Mouse (Mus musculus) MN1 (cell line): ENCODE data around the gene Cyp2a5.
"Not testable (repeated sequence)": the region's sequence is repeated elsewhere in the genome, so short reads cannot be mapped to it uniquely, and the experiment has no call there.

Source experiments
- DNase-seq: peaks from one replicate; pipeline ENCODE4 v3.0.0-alpha.2; 2016; ENCODE audit warnings: low spot score

Cyp2a5 gene

DNA sequence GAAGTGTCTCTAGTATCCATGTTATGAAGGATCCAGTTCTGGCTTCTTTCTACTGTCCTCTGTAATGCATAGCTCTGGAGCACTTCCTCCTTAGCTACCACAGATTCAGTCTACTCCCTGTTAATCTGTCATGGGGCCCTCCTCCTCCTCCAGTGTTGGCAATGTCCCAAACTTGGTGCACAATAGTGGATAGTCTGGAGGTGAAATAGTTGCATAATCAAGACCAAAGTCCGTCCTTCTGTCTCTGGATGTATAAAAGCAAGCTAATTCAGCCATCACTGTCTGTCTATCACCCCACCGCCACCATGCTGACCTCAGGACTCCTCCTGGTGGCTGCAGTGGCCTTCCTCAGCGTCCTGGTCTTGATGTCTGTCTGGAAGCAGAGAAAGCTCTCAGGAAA is at the start of gene Cyp2a5:
Cyp2a5 (plus strand) TSS at position 247 of the 400 bp plus-strand sequence.
- not testable (repeated sequence) for DNase-seq

DNA sequence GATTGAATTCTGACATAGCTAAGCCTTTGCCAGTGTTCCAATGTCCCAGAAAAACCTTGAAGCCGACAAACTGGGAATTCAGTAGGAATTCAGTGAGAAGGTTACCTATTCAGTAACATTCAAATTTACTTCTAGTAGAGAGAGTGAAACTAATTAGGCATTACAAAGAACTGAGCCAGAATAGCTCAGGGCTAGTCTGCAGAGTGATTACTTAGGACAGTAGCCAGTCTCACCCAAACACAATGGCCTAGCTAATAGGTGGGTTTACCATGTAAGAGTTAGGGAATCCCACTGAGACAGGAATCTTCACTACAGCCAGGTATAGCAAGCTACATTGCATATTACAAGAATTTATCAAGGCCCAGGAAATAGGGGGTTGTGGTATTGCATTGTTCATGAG is 49.1 kb upstream of the Cyp2a5 start:
- DNase-seq: not testable (repeated sequence)

DNA sequence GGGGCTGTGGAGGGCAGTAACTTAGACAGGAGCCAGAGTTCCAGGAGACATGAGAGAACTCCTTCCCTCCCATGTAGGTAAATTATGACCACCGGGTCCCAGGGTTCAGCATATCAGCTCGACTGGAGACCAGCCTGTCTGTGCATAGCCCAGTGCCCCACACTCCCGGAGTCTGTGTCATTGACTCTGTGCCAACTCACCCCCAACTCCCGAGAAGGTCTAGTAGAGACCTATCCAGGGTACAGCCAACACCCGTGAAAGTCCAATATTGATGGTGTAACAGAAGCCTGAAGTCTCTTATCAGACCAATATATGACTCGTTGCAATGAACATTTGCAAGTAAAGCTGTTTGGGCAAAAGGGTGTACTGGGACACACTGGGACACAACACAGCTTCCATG is 45.1 kb upstream of the Cyp2a5 start:
- no peak for DNase-seq

DNA sequence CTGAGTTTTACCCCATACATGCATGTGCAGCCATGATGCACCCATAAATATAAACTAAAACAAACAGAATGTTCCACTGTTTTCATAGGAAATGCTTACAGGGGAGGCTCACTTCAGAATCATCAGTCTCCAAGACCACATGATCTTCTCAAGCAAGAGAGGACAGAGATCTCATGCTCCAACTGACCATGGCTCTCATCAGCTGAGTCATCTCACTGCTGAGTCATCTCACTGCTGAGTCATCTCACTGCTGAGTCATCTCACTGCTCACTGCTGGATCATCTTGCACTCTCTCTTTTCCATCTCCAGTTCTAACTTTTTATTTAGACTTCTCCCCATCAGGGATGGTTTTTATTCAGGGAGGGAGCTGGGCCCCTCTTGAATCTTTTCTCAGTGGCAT is 35.0 kb upstream of the Cyp2a5 start:
- no peak for DNase-seq

DNA sequence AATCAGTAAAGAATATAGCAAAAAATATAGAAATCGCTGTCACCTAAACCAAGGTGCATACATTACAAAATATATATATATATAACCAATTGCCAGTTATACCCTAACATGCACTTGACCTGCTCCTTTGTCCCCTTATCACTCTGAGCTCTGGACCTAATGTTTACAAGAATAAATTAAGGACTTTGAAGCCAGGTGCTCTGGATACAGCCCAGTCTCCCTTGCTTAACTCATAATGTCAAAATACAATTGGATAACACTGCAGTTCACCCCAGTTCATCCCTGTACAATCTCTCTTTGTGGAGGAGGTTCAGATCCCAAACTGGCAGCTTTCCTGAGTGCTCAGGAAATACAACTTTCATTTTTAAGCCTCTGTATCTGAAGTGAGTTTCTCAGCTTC is 34.1 kb upstream of the Cyp2a5 start:
- DNase-seq: no peak

DNA sequence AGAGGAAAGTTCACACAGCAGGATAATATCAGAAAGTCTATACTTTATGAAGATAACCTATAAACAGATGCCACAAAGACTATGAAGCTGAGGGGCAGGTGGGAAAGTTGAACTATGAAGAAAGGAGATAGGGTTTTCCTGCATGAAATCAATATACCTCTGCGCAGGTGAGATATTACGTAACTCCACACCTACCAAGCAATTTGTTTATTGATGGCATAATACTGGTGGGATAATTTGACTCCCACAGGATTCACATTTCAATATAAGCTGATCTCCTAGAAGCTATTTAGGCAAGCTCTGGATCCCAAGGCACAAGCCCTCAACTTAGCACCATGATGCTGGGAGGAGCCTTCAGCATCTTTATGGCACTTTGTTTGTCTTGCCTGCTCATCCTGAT is 26.5 kb upstream of the Cyp2a5 start, which contains the start of gene Cyp2g1:
Cyp2g1 (plus strand) TSS at position 301 of the 400 bp plus-strand sequence.
- DNase-seq: no peak

DNA sequence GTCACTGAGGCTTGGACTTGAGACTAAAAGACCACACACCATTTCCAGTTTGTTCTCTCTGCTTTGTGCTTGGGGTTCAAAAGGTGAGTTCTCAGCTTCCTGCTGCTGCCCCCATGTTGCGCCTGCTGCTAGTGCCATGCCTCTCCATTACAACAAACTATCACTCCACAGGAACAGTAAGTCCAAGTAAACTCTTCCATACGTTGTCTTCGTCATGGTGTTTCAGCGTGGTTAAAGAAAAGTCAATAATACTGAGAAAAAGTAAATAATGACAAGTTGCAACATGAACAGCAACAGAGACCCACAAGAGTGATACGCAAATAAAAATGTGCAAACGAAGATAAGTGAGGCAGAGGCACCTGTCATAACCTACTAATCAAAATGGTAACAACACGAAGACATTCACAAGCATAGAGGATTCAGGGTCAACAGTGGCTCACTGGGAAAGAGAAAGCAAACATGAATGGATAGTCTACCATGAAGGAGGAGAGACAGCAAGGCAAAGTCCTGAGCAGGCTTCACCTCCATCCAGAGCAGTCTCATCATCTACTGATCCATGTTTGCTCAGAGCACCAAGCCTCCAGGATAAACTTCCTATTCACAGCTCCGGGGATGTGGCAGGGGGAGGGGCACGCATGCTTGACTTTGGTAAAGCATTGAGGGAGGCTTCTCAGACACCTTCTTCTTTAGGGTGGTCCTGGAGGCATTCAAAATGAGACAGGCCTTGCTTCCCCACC is 3.4 kb upstream of the Cyp2a5 start:
- DNase-seq: not testable (repeated sequence)

DNA sequence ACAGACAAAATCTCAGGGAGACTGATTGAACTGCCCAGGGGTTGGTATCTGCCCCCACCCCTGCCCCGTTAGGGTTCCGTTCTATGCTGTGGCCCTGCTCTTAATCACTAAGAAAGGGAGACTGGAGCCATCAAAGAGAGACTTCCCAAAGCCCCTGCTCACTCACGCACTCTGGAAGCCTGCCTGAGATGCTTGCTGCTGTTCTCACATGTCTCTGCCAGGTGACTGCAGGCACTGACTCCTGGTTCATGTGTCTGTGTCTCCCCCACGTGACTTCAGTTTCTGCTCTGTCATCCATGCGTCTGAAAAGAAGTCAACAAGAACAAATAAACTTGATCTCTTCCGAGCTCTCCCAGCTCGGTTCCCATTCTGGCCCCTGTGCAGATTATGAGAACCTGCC is 2.4 kb upstream of the Cyp2a5 start:
- DNase-seq: not testable (repeated sequence)

DNA sequence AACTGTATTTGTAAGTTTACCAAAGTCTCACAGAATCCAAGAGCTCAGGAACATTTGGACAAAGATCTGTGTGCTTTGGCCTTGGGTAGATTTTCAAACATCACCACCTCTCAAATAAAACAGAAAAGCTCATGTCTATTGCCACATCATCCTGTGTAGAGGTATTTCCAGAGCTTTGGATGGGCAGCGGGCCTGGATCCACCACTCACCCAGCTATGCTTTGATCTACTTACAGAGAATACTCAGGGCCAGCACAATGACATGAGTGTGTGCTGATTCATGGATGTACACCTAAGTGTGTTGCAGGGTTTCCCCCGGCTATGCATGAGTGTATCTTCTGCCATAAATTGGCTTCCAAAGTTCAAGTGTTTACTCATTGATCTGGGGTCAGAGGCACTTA is 8.3 kb downstream of the Cyp2a5 start:
- DNase-seq: not testable (repeated sequence)

DNA sequence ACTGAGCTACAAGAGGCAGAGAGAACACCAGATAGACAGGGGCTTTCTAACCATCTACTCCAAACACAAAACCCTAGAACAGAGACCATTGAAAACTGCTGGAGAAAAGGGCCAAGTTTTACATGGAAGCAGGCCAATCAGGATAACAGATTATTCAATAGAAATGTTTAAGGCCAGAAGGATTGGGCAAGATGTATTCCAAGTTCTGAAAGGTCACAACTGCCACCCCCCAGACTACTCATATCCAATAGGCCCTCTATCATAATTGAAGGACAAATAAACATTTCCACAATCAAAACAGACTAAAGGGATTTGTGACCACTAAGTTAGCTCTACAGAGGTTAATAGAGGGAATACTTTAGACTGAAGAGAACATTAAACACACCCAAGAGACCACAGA is 15.0 kb downstream of the Cyp2a5 start:
- not testable (repeated sequence) for DNase-seq

DNA sequence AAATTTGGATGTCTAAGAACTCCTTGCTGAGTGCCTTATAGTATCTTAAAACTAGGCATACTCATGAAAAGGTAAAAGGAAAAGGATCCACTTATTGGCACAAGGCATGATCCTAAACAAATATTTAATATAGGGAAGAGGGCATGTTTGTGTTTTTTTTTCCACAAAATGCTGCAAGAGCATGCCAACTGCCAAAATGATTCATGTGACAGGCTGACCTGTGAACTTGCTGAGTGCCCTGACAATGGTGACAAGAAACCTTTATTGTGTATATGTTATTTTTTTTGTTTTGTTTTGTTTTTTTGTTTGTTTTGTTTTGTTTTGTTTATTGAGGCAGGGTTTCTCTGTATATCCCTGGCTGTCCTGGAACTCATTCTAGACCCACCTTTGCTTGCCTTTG is 43.5 kb downstream of the Cyp2a5 start:
- DNase-seq: not testable (repeated sequence)

DNA sequence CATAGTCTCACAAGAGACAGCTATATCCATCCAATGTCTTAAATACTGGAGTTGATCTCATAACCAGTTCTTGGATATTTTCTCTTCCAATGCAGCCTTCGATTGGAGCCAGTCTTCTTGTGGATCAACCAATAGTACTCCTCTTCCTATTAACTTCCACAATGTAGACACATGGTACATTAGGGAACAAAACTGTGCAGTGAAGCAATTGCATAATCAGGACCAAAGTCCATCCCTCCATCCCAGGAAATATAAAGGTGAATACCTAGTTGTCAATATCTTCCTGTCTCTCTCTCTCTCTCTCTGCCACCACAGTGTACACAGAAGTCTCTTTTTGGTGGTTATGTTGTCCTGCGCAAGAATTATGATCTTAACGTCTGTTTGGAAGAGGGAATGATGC is 45.5 kb downstream of the Cyp2a5 start:
- DNase-seq: not testable (repeated sequence)
